Mouse (Mus musculus): ENCODE data around the gene Wasf2. TPM values are rescaled to one million over a fixed set of nuclear protein-coding genes. Genes with fewer than 3 reads are reported as not detected.

Gene Wasf2
- total and polyA plus RNA-seq, 3 experiments: 34.6 to 83.8 (median 77.5) TPM

- H3K4me1 ChIP-seq (ENCODE audit: control insufficient read depth, insufficient read depth, low read length): peaks cover 52% of the 10 kb centered on the region
- peaks cover 58% of the 10 kb centered on the region for H3K36me3 ChIP-seq (ENCODE audit: control insufficient read depth, insufficient read depth, low read length)
- H3K27ac ChIP-seq: peak overlapping the region; percentile 85
- H3K79me2 ChIP-seq (replicated peaks; ENCODE audit: control insufficient read depth, insufficient read depth, low read length): peaks cover 12% of the 10 kb centered on the region
- intact Hi-C loops (cut with DNase I): loop anchor here (2.0 kb wide), 1 partner anchor 44 kb away; the partner anchor contains the start of gene Wasf2
- H3K27me3 ChIP-seq (ENCODE audit: control insufficient read depth, insufficient read depth, low read length): no peaks in the 10 kb centered on the region
- no peak for TF ChIP-seq EP300 (IDR thresholded peaks at IDR 0.05; ENCODE audit: insufficient read depth, low read depth, low read length)
- TF ChIP-seq CTCF (IDR thresholded peaks at IDR 0.05): no peak
- no peak for TF ChIP-seq POLR2A (IDR thresholded peaks at IDR 0.05; ENCODE audit: insufficient read depth, low read depth, low read length)
- H3K9ac ChIP-seq (ENCODE audit: low read depth, low read length): peak overlapping the region; percentile 25; the same call in 1 of the 2 replicates
- no peak for DNase-seq
- no peak overlapping the region; the same call in 1 of the 2 replicates for H3K4me3 ChIP-seq
- 61% methylated on average over 7 of the region's 7 CpGs for WGBS
Measured at GRCm38 (mm10) chr4:133175274-133175673, 45.0 kb downstream of the Wasf2 start.

GRCm38 (mm10) chr4:133175998-133176760 lies 45.9 kb downstream of the Wasf2 start:
- WGBS: 28% methylated on average over 14 of the region's 14 CpGs
- Histone ChIP-seq H3K27ac (peak overlapping the region; percentile 85), H3K4me3 (no peak overlapping the region), H3K9ac (ENCODE audit: low read depth, low read length) (peak overlapping the region; percentile 55), H3K4me1 (ENCODE audit: control insufficient read depth, insufficient read depth, low read length) (peaks cover 47% of the 10 kb centered on the region), H3K27me3 (ENCODE audit: control insufficient read depth, insufficient read depth, low read length) (no peaks in the 10 kb centered on the region), H3K79me2 (replicated peaks; ENCODE audit: control insufficient read depth, insufficient read depth, low read length) (peaks cover 14% of the 10 kb centered on the region), H3K36me3 (ENCODE audit: control insufficient read depth, insufficient read depth, low read length) (peaks cover 51% of the 10 kb centered on the region)
- TF ChIP-seq EP300 (IDR thresholded peaks at IDR 0.05; ENCODE audit: insufficient read depth, low read depth, low read length) (0 out of 2 replicates have a peak, but pooled peaks have one; percentile 11), POLR2A (IDR thresholded peaks at IDR 0.05; ENCODE audit: insufficient read depth, low read depth, low read length) (no peak)
- intact Hi-C loops (cut with DNase I): loop anchor here (2.0 kb wide), 1 partner anchor 45 kb away; the partner anchor contains the start of gene Wasf2
- DNase-seq: no peak

DNA sequence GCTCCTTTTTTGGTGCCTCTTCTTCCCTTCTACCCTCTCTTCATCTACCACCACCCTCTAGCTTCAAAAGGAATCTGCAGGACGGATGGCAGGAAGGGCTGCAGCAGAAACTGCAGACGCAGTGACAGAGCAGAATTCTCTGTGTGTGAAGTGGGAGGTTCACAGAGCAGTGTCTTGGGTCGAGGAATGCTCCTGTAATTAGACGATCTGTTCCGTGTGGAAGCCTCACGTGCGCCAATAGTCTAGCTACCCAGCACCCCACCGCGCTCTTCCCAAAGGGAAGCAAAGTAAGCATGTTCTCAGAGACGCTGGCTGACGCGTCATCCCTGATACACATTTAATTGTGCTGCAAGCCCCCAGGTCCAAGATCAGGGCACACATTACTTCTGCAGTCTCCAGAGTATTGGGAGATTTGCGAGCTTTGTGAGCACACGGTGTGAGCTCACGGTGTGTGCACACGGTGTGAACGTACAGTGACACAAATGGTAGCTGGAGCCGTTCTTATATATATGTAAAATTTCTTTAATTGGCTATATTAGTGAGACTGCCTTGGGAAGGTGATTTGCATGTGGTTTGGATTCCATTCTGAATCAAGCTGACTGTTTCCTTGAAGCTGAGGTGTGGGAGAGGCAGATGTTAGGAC lies 46.6 kb downstream of the Wasf2 start:
- peaks cover 12% of the 10 kb centered on the region for H3K79me2 ChIP-seq (replicated peaks; ENCODE audit: control insufficient read depth, insufficient read depth, low read length)
- H3K4me3 ChIP-seq: no peak overlapping the region
- peaks cover 43% of the 10 kb centered on the region for H3K4me1 ChIP-seq (ENCODE audit: control insufficient read depth, insufficient read depth, low read length)
- WGBS: 61% methylated on average over 18 of the region's 18 CpGs
- no peaks in the 10 kb centered on the region for H3K27me3 ChIP-seq (ENCODE audit: control insufficient read depth, insufficient read depth, low read length)
- no peak overlapping the region for H3K9ac ChIP-seq (ENCODE audit: low read depth, low read length)
- DNase-seq: no peak
- TF ChIP-seq CTCF (IDR thresholded peaks at IDR 0.05) (no peak), POLR2A (IDR thresholded peaks at IDR 0.05; ENCODE audit: insufficient read depth, low read depth, low read length) (no peak), EP300 (IDR thresholded peaks at IDR 0.05; ENCODE audit: insufficient read depth, low read depth, low read length) (no peak)
- intact Hi-C loops (cut with DNase I): no loop called here
- H3K27ac ChIP-seq: peak overlapping the region; percentile 85
- peaks cover 48% of the 10 kb centered on the region for H3K36me3 ChIP-seq (ENCODE audit: control insufficient read depth, insufficient read depth, low read length)

GRCm38 (mm10) chr4:133178305-133178704 lies 48.0 kb downstream of the Wasf2 start:
- intact Hi-C loops (cut with DNase I): no loop called here
- Histone ChIP-seq H3K27me3 (ENCODE audit: control insufficient read depth, insufficient read depth, low read length) (no peaks in the 10 kb centered on the region), H3K9ac (ENCODE audit: low read depth, low read length) (no peak overlapping the region), H3K79me2 (replicated peaks; ENCODE audit: control insufficient read depth, insufficient read depth, low read length) (peaks cover 10% of the 10 kb centered on the region), H3K27ac (peak overlapping the region; percentile 3; the same call in 1 of the 2 replicates), H3K4me3 (no peak overlapping the region), H3K36me3 (ENCODE audit: control insufficient read depth, insufficient read depth, low read length) (peaks cover 41% of the 10 kb centered on the region), H3K4me1 (ENCODE audit: control insufficient read depth, insufficient read depth, low read length) (peaks cover 38% of the 10 kb centered on the region)
- WGBS: 66% methylated on average over 5 of the region's 5 CpGs
- TF ChIP-seq EP300 (IDR thresholded peaks at IDR 0.05; ENCODE audit: insufficient read depth, low read depth, low read length) (no peak), CTCF (IDR thresholded peaks at IDR 0.05) (no peak), POLR2A (IDR thresholded peaks at IDR 0.05; ENCODE audit: insufficient read depth, low read depth, low read length) (no peak)
- no peak for DNase-seq

GRCm38 (mm10) chr4:133179258-133179657 lies 49.0 kb downstream of the Wasf2 start:
- TF ChIP-seq EP300 (IDR thresholded peaks at IDR 0.05; ENCODE audit: insufficient read depth, low read depth, low read length) (no peak), POLR2A (IDR thresholded peaks at IDR 0.05; ENCODE audit: insufficient read depth, low read depth, low read length) (no peak), CTCF (IDR thresholded peaks at IDR 0.05) (no peak)
- Histone ChIP-seq H3K27me3 (ENCODE audit: control insufficient read depth, insufficient read depth, low read length) (no peaks in the 10 kb centered on the region), H3K79me2 (replicated peaks; ENCODE audit: control insufficient read depth, insufficient read depth, low read length) (peaks cover 10% of the 10 kb centered on the region), H3K4me1 (ENCODE audit: control insufficient read depth, insufficient read depth, low read length) (peaks cover 37% of the 10 kb centered on the region), H3K9ac (ENCODE audit: low read depth, low read length) (no peak overlapping the region), H3K4me3 (no peak overlapping the region), H3K36me3 (ENCODE audit: control insufficient read depth, insufficient read depth, low read length) (peaks cover 45% of the 10 kb centered on the region), H3K27ac (no peak overlapping the region)
- DNase-seq: no peak
- intact Hi-C loops (cut with DNase I): no loop called here
- WGBS: 61% methylated on average over 7 of the region's 7 CpGs

Measured in heart, adult 2 months (tissue).